Mouse (Mus musculus): ENCODE measurements around the gene Gpr179. TPM values are rescaled to one million over a fixed set of nuclear protein-coding genes. Genes with fewer than 3 reads are reported as not detected.

The Gpr179 gene
- total RNA-seq, 2 experiments from 2014 or later: 10.3 to 11.1 TPM

- DNase-seq (ENCODE audit: low spot score in 2 of 2): peak in 1 of 2 experiments; percentile 48
Observed at GRCm38 (mm10) chr11:97357663-97358062, 5.8 kb upstream of the Gpr179 start.

- DNase-seq (ENCODE audit: low spot score in 2 of 2): no peak
Observed at GRCm38 (mm10) chr11:97355247-97355646, 3.4 kb upstream of the Gpr179 start.

DNA sequence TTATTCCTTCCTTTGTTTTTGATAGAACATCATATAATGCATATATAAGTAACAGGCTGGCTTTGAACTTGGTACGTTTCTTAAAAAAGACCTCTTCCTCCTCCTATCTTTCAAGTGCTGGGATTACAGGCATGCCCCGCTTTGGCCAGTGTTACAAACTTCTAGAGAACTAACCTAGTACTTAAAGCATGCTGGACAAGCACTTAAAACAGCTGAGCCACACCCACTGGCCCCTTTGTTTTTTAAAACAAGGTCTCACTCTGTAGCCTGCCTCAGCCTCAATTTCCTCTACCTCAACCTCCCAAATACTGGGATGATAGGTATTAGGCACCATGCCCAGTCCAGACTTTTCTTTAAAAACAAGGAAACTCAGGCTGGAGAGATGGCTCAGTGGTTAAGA, 2.8 kb upstream of the Gpr179 start:
- DNase-seq (ENCODE audit: low spot score in 2 of 2): no peak

- no peak for DNase-seq (ENCODE audit: low spot score in 2 of 2)
Observed at GRCm38 (mm10) chr11:97352935-97353597, 1.2 kb upstream of the Gpr179 start.

- DNase-seq (ENCODE audit: low spot score in 2 of 2): peak; percentile 33 to 65
Observed at GRCm38 (mm10) chr11:97350035-97350434, 1.8 kb downstream of the Gpr179 start.

DNA sequence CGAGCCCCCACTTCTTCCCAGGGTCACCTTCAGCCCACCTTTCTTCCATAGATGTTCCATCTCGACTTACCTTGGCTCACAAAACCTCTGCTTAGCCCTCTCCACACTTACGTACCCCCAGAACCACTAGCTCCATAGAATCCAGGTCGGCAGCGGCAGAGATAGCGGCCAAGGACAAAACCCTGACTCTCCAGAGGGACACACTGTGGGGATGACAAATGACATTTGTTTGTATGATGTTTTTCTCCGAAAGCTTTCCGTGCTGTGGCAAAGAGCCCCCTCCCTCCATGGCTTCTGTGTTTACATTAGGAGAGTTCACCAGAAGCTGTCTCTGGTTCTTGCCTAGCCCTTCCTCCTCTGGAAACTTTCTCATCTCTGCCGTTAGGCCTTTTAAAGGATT, 4.6 kb downstream of the Gpr179 start:
- no peak for DNase-seq (ENCODE audit: low spot score in 2 of 2)

DNA sequence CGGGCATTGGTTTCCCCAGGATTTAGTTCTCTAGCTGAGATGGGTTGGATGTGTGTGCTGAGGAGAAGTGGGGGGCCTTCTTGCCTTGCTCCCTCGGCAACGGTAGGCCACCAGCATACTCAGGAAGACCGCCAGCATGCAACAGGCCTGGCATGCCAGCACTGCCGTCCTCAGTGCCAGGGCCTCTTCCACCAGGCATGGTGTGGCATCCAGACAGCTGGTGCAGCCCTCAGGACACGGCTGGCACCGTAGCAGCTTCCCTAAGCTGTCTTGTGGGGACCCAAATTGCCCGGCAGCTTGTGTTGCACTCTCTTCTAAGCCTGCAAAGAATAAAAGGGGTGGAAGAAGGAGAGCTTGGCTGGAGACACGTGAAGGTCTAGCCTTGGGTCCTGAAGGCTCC, 5.5 kb downstream of the Gpr179 start:
- DNase-seq (ENCODE audit: low spot score in 2 of 2): no peak

GRCm38 (mm10) chr11:97345446-97345845, 6.4 kb downstream of the Gpr179 start:
- no peak for DNase-seq (ENCODE audit: low spot score in 2 of 2)

GRCm38 (mm10) chr11:97343619-97344018, 8.3 kb downstream of the Gpr179 start:
- no peak for DNase-seq (ENCODE audit: low spot score in 2 of 2)

DNA sequence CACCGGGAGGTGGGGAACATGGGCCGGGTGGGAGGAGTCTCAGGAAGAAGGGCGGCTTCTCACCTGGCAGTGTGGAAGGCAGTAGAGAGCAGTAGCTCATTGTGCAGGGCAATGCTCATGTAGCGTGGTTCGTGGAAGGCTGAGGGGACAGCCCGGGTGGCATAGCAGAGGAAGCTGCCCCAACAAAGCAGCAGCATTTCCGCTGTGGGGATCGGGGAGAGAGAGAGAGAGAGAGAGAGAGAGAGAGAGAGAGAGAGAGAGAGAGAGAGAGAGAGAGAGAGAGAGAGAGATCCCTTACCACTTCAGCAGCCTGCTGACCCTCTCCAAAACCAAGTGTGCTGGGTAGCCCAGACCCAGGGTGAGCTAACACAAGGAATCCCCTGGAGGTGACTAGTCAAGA, 8.7 kb downstream of the Gpr179 start:
- DNase-seq (ENCODE audit: low spot score in 2 of 2): no peak

GRCm38 (mm10) chr11:97338977-97339315, 12.9 kb downstream of the Gpr179 start:
- peak in 1 of 2 experiments; percentile 35 for DNase-seq (ENCODE audit: low spot score in 2 of 2)

- no peak for DNase-seq (ENCODE audit: low spot score in 2 of 2)
Observed at GRCm38 (mm10) chr11:97338302-97338976, 13.4 kb downstream of the Gpr179 start.

- DNase-seq (ENCODE audit: low spot score in 2 of 2): no peak
Observed at GRCm38 (mm10) chr11:97337363-97337762, 14.5 kb downstream of the Gpr179 start.

DNA sequence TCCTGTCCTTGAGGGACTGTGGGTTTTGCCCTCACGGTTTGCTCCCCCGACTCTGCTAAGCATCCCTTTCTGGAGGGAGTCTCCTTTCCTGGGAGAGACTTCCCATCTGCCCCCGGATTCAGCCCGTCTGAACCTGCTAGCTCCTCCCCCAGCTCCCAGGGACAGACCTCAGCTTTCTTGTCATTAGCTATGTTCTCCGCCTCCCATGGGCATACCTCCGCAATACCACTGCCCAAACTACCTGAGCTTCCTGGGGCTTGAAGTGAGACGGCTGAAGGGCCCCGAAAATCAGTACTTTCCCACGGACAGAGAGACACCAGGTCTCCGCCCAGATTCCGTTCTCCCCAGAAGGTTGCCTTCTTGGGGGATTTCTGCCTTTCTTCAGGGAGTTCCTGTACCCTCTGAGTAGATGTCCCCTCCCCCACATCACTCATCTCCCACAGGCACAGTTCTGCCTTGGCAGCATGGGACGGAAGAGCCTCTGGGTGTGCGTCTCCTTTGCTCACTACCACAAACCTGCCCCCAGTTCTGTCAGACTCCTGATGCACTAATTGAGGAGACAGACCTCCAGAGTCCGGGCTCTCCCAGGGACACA, 15.0 kb downstream of the Gpr179 start:
- DNase-seq (ENCODE audit: low spot score in 2 of 2): no peak

- no peak for DNase-seq (ENCODE audit: low spot score in 2 of 2)
Observed at GRCm38 (mm10) chr11:97336238-97336637, 15.6 kb downstream of the Gpr179 start.

DNA sequence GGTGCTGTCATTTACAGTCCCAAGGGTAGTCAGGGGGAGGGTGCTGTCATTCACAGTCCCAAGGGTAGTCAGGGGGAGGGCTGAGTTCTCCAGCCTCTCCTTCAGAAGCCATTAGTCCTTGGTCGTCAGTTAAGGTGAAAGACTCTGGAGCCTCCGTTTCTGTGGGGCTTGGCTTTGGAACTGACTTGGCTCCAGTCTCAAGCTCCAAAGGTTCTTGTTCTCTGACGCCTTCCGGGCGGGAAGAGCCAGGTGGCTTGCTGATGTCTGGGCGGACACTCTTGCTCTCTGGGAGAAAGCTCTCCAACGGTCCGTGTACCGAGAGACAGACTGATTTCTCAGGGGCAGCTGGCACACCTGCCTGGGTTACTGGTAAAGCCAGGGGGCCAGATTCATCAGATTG, 17.5 kb downstream of the Gpr179 start:
- DNase-seq (ENCODE audit: low spot score in 2 of 2): no peak

GRCm38 (mm10) chr11:97333896-97334295, 18.0 kb downstream of the Gpr179 start:
- DNase-seq (ENCODE audit: low spot score in 2 of 2): no peak

DNA sequence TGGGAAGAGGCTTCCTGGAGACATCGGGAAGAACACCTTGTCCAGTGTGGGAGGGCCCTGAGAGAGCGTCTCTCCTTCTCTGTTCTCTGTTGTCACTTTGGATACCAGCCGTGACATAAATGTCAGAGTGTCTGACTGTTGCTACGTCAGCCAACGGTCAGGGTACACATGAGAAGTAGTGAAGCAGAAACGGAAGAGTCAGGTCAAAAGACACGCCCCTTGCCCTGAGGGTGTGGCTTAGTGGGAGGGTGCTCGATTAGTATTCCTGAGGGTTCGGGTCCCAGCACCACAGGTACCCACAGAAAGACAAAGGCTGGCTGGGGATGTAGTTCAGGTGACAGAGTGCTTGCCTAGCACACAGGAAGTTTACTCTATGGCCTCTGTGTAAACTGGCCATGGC, 18.8 kb downstream of the Gpr179 start:
- no peak for DNase-seq (ENCODE audit: low spot score in 2 of 2)

DNA sequence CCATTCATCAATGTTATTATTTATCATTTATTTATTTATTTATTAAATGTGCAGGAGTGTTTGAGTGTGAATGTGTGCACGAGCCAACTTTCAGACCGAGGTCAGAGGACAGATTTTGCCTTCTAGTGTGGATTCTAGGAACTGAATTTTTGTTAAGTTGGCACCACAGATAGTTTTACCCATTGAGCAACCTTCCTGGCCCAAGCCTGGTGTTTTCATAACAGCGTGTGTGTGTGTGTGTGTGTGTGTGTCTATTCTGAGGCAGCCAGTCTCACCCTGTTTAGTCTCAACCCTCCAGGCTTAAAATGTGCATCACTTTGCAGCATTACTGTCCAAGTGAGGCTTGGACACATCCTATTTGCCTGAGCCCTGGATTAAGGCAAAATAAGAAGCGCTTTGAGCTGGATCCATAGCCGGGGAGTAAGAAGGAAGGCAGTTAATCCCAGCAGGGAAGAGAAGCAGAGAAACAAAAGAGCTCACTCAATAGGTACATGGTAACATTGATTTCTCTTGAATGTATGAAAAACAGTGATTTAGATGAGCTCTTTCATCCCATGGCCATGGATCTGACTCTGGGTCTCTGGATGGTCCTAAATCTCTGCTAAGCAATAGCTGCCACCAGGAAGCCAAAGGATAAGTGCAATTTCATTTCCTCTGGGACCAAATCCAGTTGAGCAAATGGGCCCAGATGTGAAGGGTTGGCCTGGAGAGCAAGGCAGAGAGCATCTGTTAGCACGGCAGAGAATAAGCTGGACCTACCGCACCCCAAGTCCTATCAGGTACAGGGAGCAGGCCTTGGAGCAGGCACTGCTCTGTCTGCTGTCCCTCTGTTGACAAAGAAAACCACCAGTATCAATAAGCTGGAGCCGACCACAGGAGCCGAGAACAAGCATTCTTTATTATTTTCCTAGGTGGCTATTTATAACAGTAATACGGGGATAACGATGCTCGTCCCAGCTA, 20.4 kb downstream of the Gpr179 start:
- no peak for DNase-seq (ENCODE audit: low spot score in 2 of 2)

DNA sequence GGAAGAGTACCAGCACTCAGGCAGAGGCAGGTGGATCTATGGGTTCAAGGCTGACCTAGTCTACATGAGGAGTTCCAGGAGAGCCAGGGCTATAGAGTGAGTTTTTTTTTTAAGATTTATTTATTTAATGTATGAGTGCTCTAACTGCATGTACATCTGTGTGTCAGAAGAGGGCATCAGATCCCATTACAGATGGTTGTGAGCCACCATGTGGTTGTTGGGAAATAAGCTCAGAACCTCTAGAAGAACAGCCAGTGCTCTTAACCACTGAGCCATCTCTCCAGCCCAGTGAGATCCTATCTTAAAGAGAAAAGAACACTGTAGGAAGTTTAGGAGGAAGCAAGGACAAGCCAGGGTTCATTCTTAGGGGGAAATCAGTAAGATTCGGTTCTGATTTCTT, 21.6 kb downstream of the Gpr179 start:
- DNase-seq (ENCODE audit: low spot score in 2 of 2): no peak

DNA sequence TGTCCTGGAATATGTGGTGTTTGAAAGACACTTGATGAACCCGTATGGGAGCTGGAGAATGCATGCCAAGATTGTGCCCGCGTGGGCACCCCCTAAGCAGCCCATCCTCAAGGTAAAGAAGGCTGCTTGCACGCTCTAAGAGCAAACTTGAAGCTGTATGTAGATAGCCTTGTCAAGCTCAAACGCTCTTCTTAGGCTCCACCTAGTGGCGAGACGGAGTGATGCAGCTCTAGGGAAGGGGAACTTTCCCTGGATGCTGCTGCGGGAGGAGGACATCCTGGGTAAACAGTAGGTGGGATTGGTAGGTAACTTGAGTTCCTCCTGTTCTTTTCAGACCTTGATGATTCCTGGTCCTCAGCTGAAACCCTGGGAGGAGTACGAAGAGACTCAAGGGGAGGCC, 23.7 kb downstream of the Gpr179 start:
- DNase-seq (ENCODE audit: low spot score in 2 of 2): no peak

GRCm38 (mm10) chr11:97325224-97325623, 26.7 kb downstream of the Gpr179 start:
- no peak for DNase-seq (ENCODE audit: low spot score in 2 of 2)
